Mouse (Mus musculus) brain, adult 2 months (tissue): ENCODE data around the gene Ifnar2.

Experiments used
- DNase-seq: peaks from one replicate; pipeline ENCODE4 v3.0.0; 2011; ENCODE audit warnings: low read depth, low spot score

Gene Ifnar2

GRCm38 (mm10) chr16:91394826-91395410, 22.3 kb downstream of the Ifnar2 start:
- no peak for DNase-seq

- DNase-seq: peak; percentile 53
Observed at GRCm38 (mm10) chr16:91395633-91396392, 23.2 kb downstream of the Ifnar2 start.

- DNase-seq: no peak
Observed at GRCm38 (mm10) chr16:91396844-91397537, 24.4 kb downstream of the Ifnar2 start.

GRCm38 (mm10) chr16:91398030-91398429, 25.4 kb downstream of the Ifnar2 start:
- peak; percentile 51 for DNase-seq

GRCm38 (mm10) chr16:91398944-91399343, 26.4 kb downstream of the Ifnar2 start:
- no peak for DNase-seq

GRCm38 (mm10) chr16:91401569-91402165, 29.1 kb downstream of the Ifnar2 start:
- DNase-seq: no peak

- DNase-seq: no peak
Observed at GRCm38 (mm10) chr16:91403784-91404183, 31.2 kb downstream of the Ifnar2 start.

- DNase-seq: no peak
Observed at GRCm38 (mm10) chr16:91404187-91404586, 31.6 kb downstream of the Ifnar2 start.

GRCm38 (mm10) chr16:91404828-91405577, 32.4 kb downstream of the Ifnar2 start:
- no peak for DNase-seq

- DNase-seq: peak; percentile 43
Observed at GRCm38 (mm10) chr16:91405640-91406584, 33.3 kb downstream of the Ifnar2 start, which contains the start of gene Il10rb. Il10rb (plus strand) TSS chr16:91406164.

- DNase-seq: peak; percentile 20
Observed at GRCm38 (mm10) chr16:91406585-91407220, 34.1 kb downstream of the Ifnar2 start.

- no peak for DNase-seq
Observed at GRCm38 (mm10) chr16:91413102-91413844, 40.7 kb downstream of the Ifnar2 start.

GRCm38 (mm10) chr16:91415391-91416189, 43.0 kb downstream of the Ifnar2 start:
- DNase-seq: peak; percentile 36

- no peak for DNase-seq
Observed at GRCm38 (mm10) chr16:91416357-91416756, 43.8 kb downstream of the Ifnar2 start.

- no peak for DNase-seq
Observed at GRCm38 (mm10) chr16:91416938-91417337, 44.4 kb downstream of the Ifnar2 start.

GRCm38 (mm10) chr16:91418531-91418930, 45.9 kb downstream of the Ifnar2 start:
- no peak for DNase-seq

- DNase-seq: no peak
Observed at GRCm38 (mm10) chr16:91425816-91426215, 53.2 kb downstream of the Ifnar2 start.

GRCm38 (mm10) chr16:91426586-91426985, 54.0 kb downstream of the Ifnar2 start:
- DNase-seq: no peak
